Mouse (Mus musculus) forebrain, embryonic 11.5 days (tissue): ENCODE data around the gene Nhp2. TPM values are rescaled to one million over a fixed set of nuclear protein-coding genes. Genes with fewer than 3 reads are reported as not detected.
A peak's percentile ranks its signal among the peaks of the same experiment; 100 is the strongest.

Source experiments
- ATAC-seq: fragments of 200-750 bp; cut with Nextera tagmentation; replicated peaks from 2 replicates; pipeline ENCODE4 v1.8.0; 2017; ENCODE audit warnings: moderate TSS enrichment; ENCODE audit not compliant: low FRiP score
- DNase-seq: peaks from one replicate; pipeline ENCODE4 v3.0.0-alpha.2; 2017; ENCODE audit warnings: low spot score
- H3K27ac ChIP-seq: fragments of 300-500 bp; sonication (generic); 2 replicates; pipeline ENCODE4 v1.5.1; 2014; ENCODE audit warnings: low read depth, low read length
- H3K27me3 ChIP-seq: fragments of 300-500 bp; sonication (generic); 2 replicates; pipeline ENCODE4 v1.6.1; 2014; ENCODE audit warnings: mild to moderate bottlenecking, low read length, mixed read lengths; ENCODE audit not compliant: control insufficient read depth, insufficient read depth
- H3K36me3 ChIP-seq: fragments of 300-500 bp; sonication (generic); 2 replicates; pipeline ENCODE4 v1.6.1; 2014; ENCODE audit warnings: mild to moderate bottlenecking, low read length, moderate library complexity, mixed read lengths; ENCODE audit not compliant: control insufficient read depth, insufficient read depth
- H3K4me1 ChIP-seq: fragments of 300-500 bp; sonication (generic); replicated peaks from 2 replicates; pipeline ENCODE4 v1.6.1; 2014; ENCODE audit warnings: low read length, mixed read lengths; ENCODE audit not compliant: control insufficient read depth, insufficient read depth
- H3K4me2 ChIP-seq: fragments of 300-500 bp; sonication (generic); 2 replicates; pipeline ENCODE4 v1.6.1; 2014; ENCODE audit warnings: low read depth, mild to moderate bottlenecking, low read length, moderate library complexity, mixed read lengths; ENCODE audit not compliant: severe bottlenecking
- H3K4me3 ChIP-seq: fragments of 300-500 bp; sonication (generic); 2 replicates; pipeline ENCODE4 v1.5.1; 2014; ENCODE audit warnings: low read depth, low read length
- H3K9ac ChIP-seq: fragments of 300-500 bp; sonication (generic); 2 replicates; pipeline ENCODE4 v1.6.1; 2014; ENCODE audit warnings: low read length
- H3K9me3 ChIP-seq: fragments of 300-500 bp; sonication (generic); 2 replicates; pipeline ENCODE4 v1.6.1; 2016; ENCODE audit warnings: low read length, mixed read lengths; ENCODE audit not compliant: control insufficient read depth
- WGBS: fragments of 180-500 bp; shearing (Covaris S2); extraction: QIAGEN DNeasy Blood & Tissue Kit; methylation state at CpG from one replicate; pipeline ENCODE4 v1.1.7; 2014; 5-methylcytosine and 5-hydroxymethylcytosine counted together
- polyA plus RNA-seq: library from polyadenylated mRNA; unstranded; fragments of >200 nt; fragmentation: Nextera tagmentation; extraction: Ambion mirVana; gene quantifications from 2 replicates; pipeline ENCODE4 v1.2.1, GENCODE M21; 2014

Gene Nhp2
- polyA plus RNA-seq, 1 experiment from 2014 or later: 154 TPM

- H3K27me3 ChIP-seq: no peaks in the 10 kb centered on the region
- ATAC-seq: no peak
- no peak overlapping the region for H3K9ac ChIP-seq
- H3K4me3 ChIP-seq: no peak overlapping the region
- 0 out of 2 replicates have a peak, but pooled peaks cover 2% of the 10 kb centered on the region for H3K4me1 ChIP-seq
- H3K9me3 ChIP-seq: no peaks in the 10 kb centered on the region
- DNase-seq: no peak
- 94% methylated on average over 1 of the region's 1 CpGs for WGBS
- H3K4me2 ChIP-seq: no peak overlapping the region
- peaks cover 39% of the 10 kb centered on the region; the same call in 1 of the 2 replicates for H3K36me3 ChIP-seq
- no peak overlapping the region for H3K27ac ChIP-seq
Observed at GRCm38 (mm10) chr11:51595459-51596083, 24.0 kb upstream of the Nhp2 start.

GRCm38 (mm10) chr11:51597553-51597952, 22.0 kb upstream of the Nhp2 start:
- ATAC-seq: no peak
- H3K36me3 ChIP-seq: peaks cover 46% of the 10 kb centered on the region

GRCm38 (mm10) chr11:51602253-51602652, 17.3 kb upstream of the Nhp2 start:
- H3K4me2 ChIP-seq: no peak overlapping the region
- H3K9ac ChIP-seq: no peak overlapping the region; the same call in 1 of the 2 replicates
- peaks cover 14% of the 10 kb centered on the region; the same call in 1 of the 2 replicates for H3K4me1 ChIP-seq
- no peak overlapping the region for H3K4me3 ChIP-seq
- 92% methylated on average over 3 of the region's 3 CpGs for WGBS
- H3K9me3 ChIP-seq: no peaks in the 10 kb centered on the region
- H3K36me3 ChIP-seq: peaks cover 62% of the 10 kb centered on the region
- DNase-seq (no peak), ATAC-seq (no peak)
- H3K27me3 ChIP-seq: no peaks in the 10 kb centered on the region
- no peak overlapping the region for H3K27ac ChIP-seq

More at GRCm38 (mm10) chr11:51597553-51597952, 22.0 kb upstream of the Nhp2 start:
- no peak overlapping the region for H3K27ac ChIP-seq
- no peak overlapping the region for H3K4me2 ChIP-seq
- H3K4me1 ChIP-seq: peaks cover 6% of the 10 kb centered on the region; the same call in 1 of the 2 replicates
- no peak overlapping the region for H3K4me3 ChIP-seq
- WGBS: 86% methylated on average over 2 of the region's 2 CpGs
- H3K9me3 ChIP-seq: no peaks in the 10 kb centered on the region
- no peak for DNase-seq
- no peak overlapping the region for H3K9ac ChIP-seq
- H3K27me3 ChIP-seq: no peaks in the 10 kb centered on the region

- ATAC-seq (peak; percentile 56), DNase-seq (peak; percentile 90)
- Histone ChIP-seq H3K4me3 (peak overlapping the region; percentile 98), H3K27me3 (no peaks in the 10 kb centered on the region), H3K27ac (peak overlapping the region; percentile 91), H3K4me1 (peaks cover 13% of the 10 kb centered on the region; the same call in 1 of the 2 replicates), H3K4me2 (peak overlapping the region; percentile 94), H3K9me3 (no peaks in the 10 kb centered on the region), H3K9ac (peak overlapping the region; percentile 100), H3K36me3 (peaks cover 38% of the 10 kb centered on the region)
- under 1% methylated on average over 81 of the region's 81 CpGs for WGBS
Observed at GRCm38 (mm10) chr11:51605602-51606446, 13.7 kb upstream of the Nhp2 start.

- H3K27ac ChIP-seq: peak within 1 kb of the TSS; percentile 91
- ATAC-seq: peak; percentile 96
- DNase-seq: peak; percentile 98
- peak within 1 kb of the TSS; percentile 100 for H3K9ac ChIP-seq
- peak within 1 kb of the TSS; percentile 94 for H3K4me2 ChIP-seq
- H3K27me3 ChIP-seq: no peaks in the 10 kb centered on the region
- peak within 1 kb of the TSS; percentile 98 for H3K4me3 ChIP-seq
- under 1% methylated on average over 91 of the region's 91 CpGs for WGBS
- H3K9me3 ChIP-seq: no peaks in the 10 kb centered on the region
- peaks cover 13% of the 10 kb centered on the region; the same call in 1 of the 2 replicates for H3K4me1 ChIP-seq
- peaks cover 33% of the 10 kb centered on the region for H3K36me3 ChIP-seq
Observed at GRCm38 (mm10) chr11:51606447-51607095, 13.0 kb upstream of the Nhp2 start, which contains the start of gene Hnrnpab. TSS of gene Hnrnpab (minus strand) at chr11:51606847.

- H3K9ac ChIP-seq: peak overlapping the region; percentile 100
- WGBS: 14% methylated on average over 15 of the region's 15 CpGs
- peaks cover 26% of the 10 kb centered on the region for H3K36me3 ChIP-seq
- peak overlapping the region; percentile 82 for H3K27ac ChIP-seq
- no peak for DNase-seq
- H3K4me3 ChIP-seq: peak overlapping the region; percentile 98
- no peaks in the 10 kb centered on the region for H3K9me3 ChIP-seq
- no peaks in the 10 kb centered on the region for H3K27me3 ChIP-seq
- peaks cover 12% of the 10 kb centered on the region; the same call in 1 of the 2 replicates for H3K4me1 ChIP-seq
- ATAC-seq: peak; percentile 63
- H3K4me2 ChIP-seq: peak overlapping the region; percentile 60
Observed at GRCm38 (mm10) chr11:51607096-51607738, 12.3 kb upstream of the Nhp2 start.

- H3K36me3 ChIP-seq: peaks cover 6% of the 10 kb centered on the region; the same call in 1 of the 2 replicates
- no peak for ATAC-seq
- no peak overlapping the region for H3K4me3 ChIP-seq
- no peak overlapping the region for H3K4me2 ChIP-seq
- H3K9me3 ChIP-seq: no peaks in the 10 kb centered on the region
- DNase-seq: no peak
- 88% methylated on average over 3 of the region's 3 CpGs for WGBS
- no peaks in the 10 kb centered on the region for H3K27me3 ChIP-seq
- H3K4me1 ChIP-seq: peaks cover 4% of the 10 kb centered on the region; the same call in 1 of the 2 replicates
- H3K9ac ChIP-seq: no peak overlapping the region
- no peak overlapping the region for H3K27ac ChIP-seq
Observed at GRCm38 (mm10) chr11:51609266-51609909, 10.1 kb upstream of the Nhp2 start.
